Mouse (Mus musculus): Measurements from ENCODE around the gene Kcnk10. TPM values are rescaled to one million over a fixed set of nuclear protein-coding genes. Genes with fewer than 3 reads are reported as not detected.
A peak's percentile ranks its signal among the peaks of the same experiment; 100 is the strongest.

Gene Kcnk10
- polyA plus RNA-seq, 1 experiment from 2014 or later, result 2.9 TPM

GRCm38 (mm10) chr12:98575195-98575887 lies 2.8 kb downstream of the Kcnk10 start:
- Histone ChIP-seq H3K36me3 (ENCODE audit: control insufficient read depth, insufficient read depth, low read length) (no peaks in the 10 kb centered on the region), H3K9ac (ENCODE audit: low read depth, low read length) (peak overlapping the region; percentile 58), H3K4me3 (ENCODE audit: low read depth, low read length) (peak overlapping the region; percentile 65), H3K9me3 (ENCODE audit: control insufficient read depth, low read length) (no peaks in the 10 kb centered on the region), H3K27me3 (replicated peaks; ENCODE audit: control insufficient read depth, insufficient read depth, low read length) (peaks cover 78% of the 10 kb centered on the region), H3K4me2 (ENCODE audit: low read depth, low read length) (peak overlapping the region; percentile 97), H3K27ac (replicated peaks; ENCODE audit: low read depth, low read length) (no peak overlapping the region), H3K4me1 (ENCODE audit: control insufficient read depth, insufficient read depth, low read length) (no peaks in the 10 kb centered on the region)
- WGBS, result 11% methylated on average over 17 of the region's 17 CpGs
- no peak for DNase-seq (ENCODE audit: low spot score)
- no peak for ATAC-seq (ENCODE audit: low read depth)

- H3K4me3 ChIP-seq (ENCODE audit: low read depth, low read length), result peak overlapping the region; percentile 65
- peak overlapping the region; percentile 97 for H3K4me2 ChIP-seq (ENCODE audit: low read depth, low read length)
- peaks cover 82% of the 10 kb centered on the region for H3K27me3 ChIP-seq (replicated peaks; ENCODE audit: control insufficient read depth, insufficient read depth, low read length)
- no peaks in the 10 kb centered on the region for H3K4me1 ChIP-seq (ENCODE audit: control insufficient read depth, insufficient read depth, low read length)
- H3K9ac ChIP-seq (ENCODE audit: low read depth, low read length), result peak overlapping the region; percentile 58
- peak; percentile 83 for ATAC-seq (ENCODE audit: low read depth)
- no peaks in the 10 kb centered on the region for H3K9me3 ChIP-seq (ENCODE audit: control insufficient read depth, low read length)
- DNase-seq (ENCODE audit: low spot score), result peak; percentile 69
- H3K27ac ChIP-seq (replicated peaks; ENCODE audit: low read depth, low read length), result no peak overlapping the region
- WGBS, result under 1% methylated on average over 45 of the region's 84 CpGs
- H3K36me3 ChIP-seq (ENCODE audit: control insufficient read depth, insufficient read depth, low read length), result no peaks in the 10 kb centered on the region
These were observed 3.5 kb downstream of the Kcnk10 start for GRCm38 (mm10) chr12:98574353-98575194.

GRCm38 (mm10) chr12:98573317-98574270 lies 4.5 kb downstream of the Kcnk10 start:
- H3K9ac ChIP-seq (ENCODE audit: low read depth, low read length), result no peak overlapping the region
- DNase-seq (ENCODE audit: low spot score) (peak; percentile 53), ATAC-seq (ENCODE audit: low read depth) (peak; percentile 74)
- peak overlapping the region; percentile 65 for H3K4me3 ChIP-seq (ENCODE audit: low read depth, low read length)
- no peaks in the 10 kb centered on the region for H3K4me1 ChIP-seq (ENCODE audit: control insufficient read depth, insufficient read depth, low read length)
- H3K27ac ChIP-seq (replicated peaks; ENCODE audit: low read depth, low read length), result no peak overlapping the region
- 14% methylated on average over 25 of the region's 25 CpGs for WGBS
- no peaks in the 10 kb centered on the region for H3K9me3 ChIP-seq (ENCODE audit: control insufficient read depth, low read length)
- peak overlapping the region; percentile 97 for H3K4me2 ChIP-seq (ENCODE audit: low read depth, low read length)
- H3K27me3 ChIP-seq (replicated peaks; ENCODE audit: control insufficient read depth, insufficient read depth, low read length), result peaks cover 78% of the 10 kb centered on the region
- H3K36me3 ChIP-seq (ENCODE audit: control insufficient read depth, insufficient read depth, low read length), result no peaks in the 10 kb centered on the region

GRCm38 (mm10) chr12:98571896-98572680 lies 6.0 kb downstream of the Kcnk10 start:
- H3K4me3 ChIP-seq (ENCODE audit: low read depth, low read length), result no peak overlapping the region
- H3K27me3 ChIP-seq (replicated peaks; ENCODE audit: control insufficient read depth, insufficient read depth, low read length), result peaks cover 62% of the 10 kb centered on the region

GRCm38 (mm10) chr12:98569380-98569779 lies 8.7 kb downstream of the Kcnk10 start:
- no peak for DNase-seq (ENCODE audit: low spot score)
- Histone ChIP-seq H3K27ac (replicated peaks; ENCODE audit: low read depth, low read length) (no peak overlapping the region), H3K9ac (ENCODE audit: low read depth, low read length) (no peak overlapping the region), H3K36me3 (ENCODE audit: control insufficient read depth, insufficient read depth, low read length) (no peaks in the 10 kb centered on the region), H3K4me2 (ENCODE audit: low read depth, low read length) (no peak overlapping the region), H3K4me1 (ENCODE audit: control insufficient read depth, insufficient read depth, low read length) (no peaks in the 10 kb centered on the region), H3K27me3 (replicated peaks; ENCODE audit: control insufficient read depth, insufficient read depth, low read length) (peaks cover 35% of the 10 kb centered on the region), H3K9me3 (ENCODE audit: control insufficient read depth, low read length) (no peaks in the 10 kb centered on the region), H3K4me3 (ENCODE audit: low read depth, low read length) (no peak overlapping the region)
- WGBS, result 73% methylated on average over 6 of the region's 6 CpGs
- ATAC-seq (ENCODE audit: low read depth), result no peak

More at GRCm38 (mm10) chr12:98571896-98572680, 6.0 kb downstream of the Kcnk10 start:
- ATAC-seq (ENCODE audit: low read depth) (no peak), DNase-seq (ENCODE audit: low spot score) (no peak)
- Histone ChIP-seq H3K36me3 (ENCODE audit: control insufficient read depth, insufficient read depth, low read length) (no peaks in the 10 kb centered on the region), H3K4me1 (ENCODE audit: control insufficient read depth, insufficient read depth, low read length) (no peaks in the 10 kb centered on the region), H3K9ac (ENCODE audit: low read depth, low read length) (no peak overlapping the region), H3K4me2 (ENCODE audit: low read depth, low read length) (no peak overlapping the region), H3K9me3 (ENCODE audit: control insufficient read depth, low read length) (no peaks in the 10 kb centered on the region), H3K27ac (replicated peaks; ENCODE audit: low read depth, low read length) (no peak overlapping the region)
- 38% methylated on average over 8 of the region's 8 CpGs for WGBS

GRCm38 (mm10) chr12:98567877-98568276 lies 10.2 kb downstream of the Kcnk10 start:
- Histone ChIP-seq H3K36me3 (ENCODE audit: control insufficient read depth, insufficient read depth, low read length) (no peaks in the 10 kb centered on the region), H3K27ac (replicated peaks; ENCODE audit: low read depth, low read length) (no peak overlapping the region), H3K27me3 (replicated peaks; ENCODE audit: control insufficient read depth, insufficient read depth, low read length) (peaks cover 21% of the 10 kb centered on the region), H3K9ac (ENCODE audit: low read depth, low read length) (no peak overlapping the region), H3K4me3 (ENCODE audit: low read depth, low read length) (no peak overlapping the region), H3K4me1 (ENCODE audit: control insufficient read depth, insufficient read depth, low read length) (no peaks in the 10 kb centered on the region), H3K4me2 (ENCODE audit: low read depth, low read length) (no peak overlapping the region), H3K9me3 (ENCODE audit: control insufficient read depth, low read length) (no peaks in the 10 kb centered on the region)
- ATAC-seq (ENCODE audit: low read depth) (no peak), DNase-seq (ENCODE audit: low spot score) (no peak)
- WGBS, result 77% methylated on average over 6 of the region's 6 CpGs

- H3K4me1 ChIP-seq (ENCODE audit: control insufficient read depth, insufficient read depth, low read length), result no peaks in the 10 kb centered on the region
- no peak overlapping the region for H3K27ac ChIP-seq (replicated peaks; ENCODE audit: low read depth, low read length)
- H3K27me3 ChIP-seq (replicated peaks; ENCODE audit: control insufficient read depth, insufficient read depth, low read length), result no peaks in the 10 kb centered on the region
- no peaks in the 10 kb centered on the region for H3K36me3 ChIP-seq (ENCODE audit: control insufficient read depth, insufficient read depth, low read length)
- ATAC-seq (ENCODE audit: low read depth) (no peak), DNase-seq (ENCODE audit: low spot score) (no peak)
- no peak overlapping the region for H3K4me2 ChIP-seq (ENCODE audit: low read depth, low read length)
- no peak overlapping the region for H3K9ac ChIP-seq (ENCODE audit: low read depth, low read length)
- no peaks in the 10 kb centered on the region for H3K9me3 ChIP-seq (ENCODE audit: control insufficient read depth, low read length)
- WGBS, result 55% methylated on average over 3 of the region's 3 CpGs
- H3K4me3 ChIP-seq (ENCODE audit: low read depth, low read length), result no peak overlapping the region
These were observed 13.7 kb downstream of the Kcnk10 start for GRCm38 (mm10) chr12:98564383-98564782.
